Mouse (Mus musculus) embryonic fibroblast, embryonic 13.5 days (primary cell): ENCODE results near the gene Srsf7.

Experiments
- CTCF ChIP-seq: IDR thresholded peaks from 2 replicates; pipeline ENCODE4 v1.5.1; 2011; ENCODE audit warnings: mild to moderate bottlenecking, control low read depth, low read length, moderate library complexity, borderline replicate concordance; ENCODE audit not compliant: insufficient read depth
- POLR2A ChIP-seq: IDR thresholded peaks from 2 replicates; pipeline ENCODE4 v1.6.1; 2011; ENCODE audit warnings: low read depth, mild to moderate bottlenecking, control low read depth, low read length, moderate library complexity

DNA sequence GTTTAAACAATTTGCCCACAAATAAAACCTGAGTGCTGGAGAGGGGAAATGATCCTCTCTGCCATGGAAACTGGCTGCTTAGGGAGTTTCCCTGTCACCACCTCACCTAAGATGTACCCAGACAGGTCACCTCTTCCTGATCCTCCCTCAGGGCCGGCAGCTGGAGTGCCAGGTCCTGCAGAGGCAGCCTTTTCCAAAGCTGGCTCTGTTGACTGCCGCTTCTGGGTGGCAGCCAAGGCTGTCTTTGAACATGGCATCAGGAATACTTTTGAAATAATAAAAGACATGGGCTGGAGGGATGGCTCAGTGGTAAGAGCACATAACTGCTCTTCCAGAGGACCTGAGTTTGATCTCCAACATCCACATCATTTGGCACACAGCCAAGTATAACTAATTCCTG lies 22.3 kb upstream of the Srsf7 start:
- TF ChIP-seq CTCF (no peak), POLR2A (no peak)
